Mouse (Mus musculus) gastrocnemius, postnatal 36 days (tissue): ENCODE measurements at regions not wholly inside any gene's neighbourhood (a gene's known extent, or its start where the extent isn't known, plus 50 kb on each side); places are given as distances from the start of the nearest gene placed in this dataset.

ENCODE experiments used
- DNase-seq, 2 experiments: peaks; one replicate each; pipeline ENCODE4 v3.0.0; 2022
- intact Hi-C: fragments of 180-260 bp; cut with DNase I; formaldehyde crosslinking; loops from one replicate; pipeline ENCODE4 v1.15.1; 2025

GRCm38 (mm10) chr11:113076371-113076770, 294.3 kb downstream of the Sox9 start:
- intact Hi-C loops: no loop called here
- no peak for DNase-seq

GRCm38 (mm10) chr11:113080311-113080710, 298.3 kb downstream of the Sox9 start:
- intact Hi-C loops: no loop called here
- no peak for DNase-seq

- intact Hi-C loops: no loop called here
- DNase-seq: no peak
Measured at GRCm38 (mm10) chr11:113084442-113084841, 302.4 kb downstream of the Sox9 start.

GRCm38 (mm10) chr11:113085556-113085955, 303.5 kb downstream of the Sox9 start:
- DNase-seq: no peak
- intact Hi-C loops: no loop called here

GRCm38 (mm10) chr11:113087084-113087483, 305.1 kb downstream of the Sox9 start:
- DNase-seq: no peak
- intact Hi-C loops: no loop called here

GRCm38 (mm10) chr11:113089637-113090351, 307.8 kb downstream of the Sox9 start:
- DNase-seq: no peak
- intact Hi-C loops: no loop called here

GRCm38 (mm10) chr11:113091901-113092568, 310.0 kb downstream of the Sox9 start:
- DNase-seq: no peak
- intact Hi-C loops: no loop called here

- DNase-seq: no peak
- intact Hi-C loops: no loop called here
Measured at GRCm38 (mm10) chr11:113093895-113094445, 311.9 kb downstream of the Sox9 start.

- intact Hi-C loops: no loop called here
- no peak for DNase-seq
Measured at GRCm38 (mm10) chr11:113095625-113096024, 313.6 kb downstream of the Sox9 start.

- intact Hi-C loops: no loop called here
- no peak for DNase-seq
Measured at GRCm38 (mm10) chr11:113096209-113096608, 314.2 kb downstream of the Sox9 start.

- DNase-seq: no peak
- intact Hi-C loops: no loop called here
Measured at GRCm38 (mm10) chr11:113098360-113098759, 316.3 kb downstream of the Sox9 start.

- intact Hi-C loops: no loop called here
Measured at GRCm38 (mm10) chr11:113100800-113101199, 318.8 kb downstream of the Sox9 start.

GRCm38 (mm10) chr11:113101534-113101933, 319.5 kb downstream of the Sox9 start:
- no peak for DNase-seq
- intact Hi-C loops: no loop called here

More at GRCm38 (mm10) chr11:113100800-113101199, 318.8 kb downstream of the Sox9 start:
- DNase-seq: no peak

GRCm38 (mm10) chr11:113103161-113103845, 321.3 kb downstream of the Sox9 start:
- DNase-seq: no peak
- intact Hi-C loops: no loop called here

GRCm38 (mm10) chr11:113105371-113105770, 323.3 kb downstream of the Sox9 start:
- intact Hi-C loops: no loop called here

GRCm38 (mm10) chr11:113107205-113107844, 325.3 kb downstream of the Sox9 start:
- intact Hi-C loops: no loop called here
- no peak for DNase-seq

More at GRCm38 (mm10) chr11:113105371-113105770, 323.3 kb downstream of the Sox9 start:
- DNase-seq: no peak

GRCm38 (mm10) chr11:113107966-113108699, 326.1 kb downstream of the Sox9 start:
- DNase-seq: no peak
- intact Hi-C loops: no loop called here

GRCm38 (mm10) chr11:113109096-113109495, 327.1 kb downstream of the Sox9 start:
- no peak for DNase-seq
- intact Hi-C loops: no loop called here

GRCm38 (mm10) chr11:113113220-113113817, 331.3 kb downstream of the Sox9 start:
- intact Hi-C loops: no loop called here
- DNase-seq: no peak
